Mouse (Mus musculus): Measurements from ENCODE around the gene Gm20894. TPM values are rescaled to one million over a fixed set of nuclear protein-coding genes. Genes with fewer than 3 reads are reported as not detected.

Gm20894 gene
- not detected in 2 replicates for polyA plus RNA-seq (2012; rRNA removed; ENCODE audit: low replicate concordance)

GRCm38 (mm10) chrY:28271412-28271811 is at the start of gene Gm20894:
TSS of gene Gm20894 (minus strand) at chrY:28271512.

